Mouse (Mus musculus): Measurements from ENCODE around the gene Pear1. TPM values are rescaled to one million over a fixed set of nuclear protein-coding genes. Genes with fewer than 3 reads are reported as not detected.

Pear1 gene
- total RNA-seq, 1 experiment, result 1.8 TPM

DNA sequence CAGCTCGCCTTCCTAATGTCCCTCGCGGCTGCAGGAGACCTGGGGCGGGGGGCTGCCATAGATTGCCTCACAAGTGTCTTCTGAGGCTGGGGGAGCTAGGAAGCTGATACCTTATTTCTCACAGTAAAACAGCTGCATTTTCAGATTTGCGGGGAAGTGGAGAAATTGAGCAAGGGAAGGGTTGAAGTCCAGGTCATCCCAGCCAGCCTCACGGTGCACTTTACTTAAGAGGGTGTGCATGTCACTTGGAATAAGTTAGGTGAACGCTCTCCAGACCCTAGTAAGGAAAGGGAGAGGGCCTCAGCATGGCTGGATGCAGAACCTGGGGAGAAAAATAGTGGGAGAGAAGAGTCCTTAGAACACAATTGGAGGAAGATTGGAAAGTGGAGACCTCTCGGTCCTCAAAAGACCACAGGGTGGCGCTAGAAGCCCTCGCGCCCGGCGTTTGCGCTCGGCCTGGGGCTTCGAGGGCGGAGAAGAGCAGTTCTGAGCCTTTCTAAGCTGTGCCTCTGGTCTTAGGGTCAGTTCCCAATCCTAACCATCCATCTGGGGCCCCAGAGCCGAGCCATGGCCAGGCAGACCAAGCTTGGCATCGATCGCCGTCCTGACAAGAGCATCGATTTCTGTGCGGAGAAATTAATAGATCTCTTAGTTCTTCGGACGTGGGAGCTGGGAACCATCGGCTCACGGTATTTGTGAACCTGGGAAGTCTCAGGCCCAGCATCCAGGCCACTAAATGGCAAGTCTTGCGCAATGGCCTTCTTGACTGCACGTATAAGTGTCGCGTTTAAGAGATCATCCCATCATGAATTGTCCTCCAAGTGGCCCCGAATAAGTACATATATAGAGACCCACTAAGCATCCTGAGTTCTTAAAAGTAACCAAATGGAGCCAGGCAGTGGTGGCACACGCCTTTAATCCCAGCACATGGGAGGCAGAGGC, 28.5 kb downstream of the Pear1 start:
- Histone ChIP-seq H3K4me3 (ENCODE audit: insufficient read depth in 1 of 2, low read depth in 1 of 2, low read length in 2 of 2, poor library complexity in 1 of 2, severe bottlenecking in 1 of 2) (peak overlapping the region in 1 of 2 experiments; percentile 65; a peak in 2 of 4 replicates), H3K36me3 (ENCODE audit: control insufficient read depth, insufficient read depth, low read length, poor library complexity, severe bottlenecking) (no peaks in the 10 kb centered on the region), H3K27ac (ENCODE audit: insufficient read depth, low read depth, low read length, poor library complexity, severe bottlenecking) (no peak overlapping the region), H3K4me1 (ENCODE audit: control insufficient read depth in 2 of 2, insufficient read depth in 2 of 2, low read length in 2 of 2, poor library complexity in 1 of 2) (no peaks in the 10 kb centered on the region), H3K9me3 (ENCODE audit: control insufficient read depth, insufficient read depth, low read depth, low read length) (no peaks in the 10 kb centered on the region), H3K9ac (ENCODE audit: insufficient read depth, low read depth, low read length, poor library complexity, severe bottlenecking) (no peak overlapping the region)
- peak; percentile 65 for DNase-seq (ENCODE audit: low read depth, low spot score)
- in situ Hi-C loops (cut with MboI; ENCODE audit: low sequenced_read_pairs in 2 of 2, unreplicated experiment in 2 of 2), result no loop called here
- no peak for TF ChIP-seq MAFK (IDR thresholded peaks at IDR 0.05; ENCODE audit: insufficient read depth, low read depth, low read length)
- TF ChIP-seq HCFC1 (IDR thresholded peaks at IDR 0.05; ENCODE audit: borderline replicate concordance, insufficient read depth, low read length), result no peak
- peak; percentile 46; the same call in 1 of the 2 replicates for TF ChIP-seq ZC3H11A (IDR thresholded peaks at IDR 0.05; ENCODE audit: borderline replicate concordance, low read depth, low read length)

DNA sequence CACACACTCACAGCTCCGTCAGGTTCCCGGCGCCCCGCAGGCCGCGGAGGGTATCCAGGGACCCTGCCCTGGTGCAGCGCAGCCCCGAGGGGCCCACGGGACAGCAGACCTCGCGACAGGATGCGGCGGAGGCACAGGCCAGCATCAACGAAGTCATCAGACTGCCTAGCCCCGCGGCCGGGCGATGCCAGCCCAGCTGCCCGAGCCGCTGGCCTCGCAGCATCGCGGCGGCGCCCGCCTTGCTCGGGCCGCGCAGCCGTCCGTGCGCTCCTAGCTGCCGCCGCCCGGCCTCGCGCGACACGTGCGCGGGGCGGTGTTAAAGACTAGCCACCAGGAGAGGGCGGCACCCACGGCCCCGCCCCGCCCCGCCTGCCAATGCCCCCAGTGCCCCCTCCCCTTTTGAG, 29.2 kb downstream of the Pear1 start, which contains the start of gene Ntrk1:
Gene Ntrk1, minus strand, starts transcription at position 241 of the 404 bp plus-strand sequence.
- Histone ChIP-seq H3K9me3 (ENCODE audit: control insufficient read depth, insufficient read depth, low read depth, low read length) (no peaks in the 10 kb centered on the region), H3K27ac (ENCODE audit: insufficient read depth, low read depth, low read length, poor library complexity, severe bottlenecking) (no peak within 1 kb of the TSS), H3K4me3 (ENCODE audit: insufficient read depth in 1 of 2, low read depth in 1 of 2, low read length in 2 of 2, poor library complexity in 1 of 2, severe bottlenecking in 1 of 2) (peak within 1 kb of the TSS; percentile 48 to 65), H3K4me1 (ENCODE audit: control insufficient read depth in 2 of 2, insufficient read depth in 2 of 2, low read length in 2 of 2, poor library complexity in 1 of 2) (no peaks in the 10 kb centered on the region), H3K36me3 (ENCODE audit: control insufficient read depth, insufficient read depth, low read length, poor library complexity, severe bottlenecking) (no peaks in the 10 kb centered on the region), H3K9ac (ENCODE audit: insufficient read depth, low read depth, low read length, poor library complexity, severe bottlenecking) (peak within 1 kb of the TSS; percentile 53)
- in situ Hi-C loops (cut with MboI; ENCODE audit: low sequenced_read_pairs in 2 of 2, unreplicated experiment in 2 of 2), result no loop called here
- TF ChIP-seq ZC3H11A (IDR thresholded peaks at IDR 0.05; ENCODE audit: borderline replicate concordance, low read depth, low read length), result no peak
- no peak for TF ChIP-seq HCFC1 (IDR thresholded peaks at IDR 0.05; ENCODE audit: borderline replicate concordance, insufficient read depth, low read length)
- no peak for TF ChIP-seq CHD2 (IDR thresholded peaks at IDR 0.05; ENCODE audit: low read depth, low read length)
- TF ChIP-seq ZNF384 (IDR thresholded peaks at IDR 0.05; ENCODE audit: low read depth, low read length), result no peak
- DNase-seq (ENCODE audit: low read depth, low spot score), result no peak

DNA sequence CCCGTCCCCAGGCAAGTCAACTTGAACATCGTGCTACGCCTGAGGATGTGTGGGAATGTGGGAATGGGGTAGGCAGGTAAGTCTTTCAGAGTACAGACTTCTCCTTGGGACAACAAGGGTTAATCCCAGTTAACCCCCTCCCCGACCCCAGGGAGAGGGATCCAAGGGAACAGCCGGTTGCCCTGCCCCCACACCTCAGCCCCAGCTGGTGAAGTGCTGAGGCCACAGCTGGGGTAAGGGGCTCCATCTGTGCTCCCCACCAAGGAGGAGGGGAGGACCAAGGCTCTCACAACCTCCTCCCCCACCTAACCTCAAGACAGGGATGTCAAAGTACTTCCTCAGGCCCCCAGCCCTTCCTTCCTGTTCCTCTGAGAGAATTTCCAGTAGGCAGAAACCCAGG, 34.3 kb downstream of the Pear1 start:
- no peak overlapping the region for H3K27ac ChIP-seq (ENCODE audit: insufficient read depth, low read depth, low read length, poor library complexity, severe bottlenecking)
- H3K4me3 ChIP-seq (ENCODE audit: insufficient read depth in 1 of 2, low read depth in 1 of 2, low read length in 2 of 2, poor library complexity in 1 of 2, severe bottlenecking in 1 of 2), result no peak overlapping the region
- no peaks in the 10 kb centered on the region for H3K9me3 ChIP-seq (ENCODE audit: control insufficient read depth, insufficient read depth, low read depth, low read length)
- no peak for DNase-seq (ENCODE audit: low read depth, low spot score)
- no peak for TF ChIP-seq HCFC1 (IDR thresholded peaks at IDR 0.05; ENCODE audit: borderline replicate concordance, insufficient read depth, low read length)
- TF ChIP-seq CHD2 (IDR thresholded peaks at IDR 0.05; ENCODE audit: low read depth, low read length), result no peak
- TF ChIP-seq ZC3H11A (IDR thresholded peaks at IDR 0.05; ENCODE audit: borderline replicate concordance, low read depth, low read length), result no peak
- no peak for TF ChIP-seq ZNF384 (IDR thresholded peaks at IDR 0.05; ENCODE audit: low read depth, low read length)
- TF ChIP-seq MAFK (IDR thresholded peaks at IDR 0.05; ENCODE audit: insufficient read depth, low read depth, low read length), result no peak
- no peak overlapping the region for H3K9ac ChIP-seq (ENCODE audit: insufficient read depth, low read depth, low read length, poor library complexity, severe bottlenecking)
- H3K4me1 ChIP-seq (ENCODE audit: control insufficient read depth in 2 of 2, insufficient read depth in 2 of 2, low read length in 2 of 2, poor library complexity in 1 of 2), result 0 out of 4 replicates have a peak, but pooled peaks cover 0 to 2% of the 10 kb centered on the region in 2 experiments
- H3K36me3 ChIP-seq (ENCODE audit: control insufficient read depth, insufficient read depth, low read length, poor library complexity, severe bottlenecking), result no peaks in the 10 kb centered on the region
- in situ Hi-C loops (cut with MboI; ENCODE audit: low sequenced_read_pairs in 2 of 2, unreplicated experiment in 2 of 2), result no loop called here

DNA sequence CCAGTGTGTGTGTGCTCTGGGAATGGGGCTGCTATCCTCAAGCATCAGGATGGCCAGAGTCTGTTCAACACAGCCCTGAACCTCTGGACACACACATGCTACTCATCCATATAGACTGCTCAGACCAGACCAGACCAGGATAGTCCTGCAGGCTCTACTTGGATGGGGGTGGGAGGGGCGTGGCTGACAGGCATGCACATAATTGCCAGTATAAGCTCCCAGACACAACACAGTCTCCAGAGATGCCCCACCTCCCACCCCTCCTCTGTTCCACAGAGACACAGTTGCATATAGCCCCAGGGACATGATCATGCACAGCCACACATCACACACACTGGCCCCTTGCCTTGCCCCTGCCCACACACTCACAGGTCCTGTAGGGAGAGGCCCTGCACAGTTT, 34.9 kb downstream of the Pear1 start:
- TF ChIP-seq CHD2 (IDR thresholded peaks at IDR 0.05; ENCODE audit: low read depth, low read length) (no peak), ZC3H11A (IDR thresholded peaks at IDR 0.05; ENCODE audit: borderline replicate concordance, low read depth, low read length) (no peak), HCFC1 (IDR thresholded peaks at IDR 0.05; ENCODE audit: borderline replicate concordance, insufficient read depth, low read length) (no peak), MAFK (IDR thresholded peaks at IDR 0.05; ENCODE audit: insufficient read depth, low read depth, low read length) (no peak), ZNF384 (IDR thresholded peaks at IDR 0.05; ENCODE audit: low read depth, low read length) (no peak)
- no peaks in the 10 kb centered on the region for H3K9me3 ChIP-seq (ENCODE audit: control insufficient read depth, insufficient read depth, low read depth, low read length)
- in situ Hi-C loops (cut with MboI; ENCODE audit: low sequenced_read_pairs in 2 of 2, unreplicated experiment in 2 of 2), result no loop called here
- no peaks in the 10 kb centered on the region for H3K36me3 ChIP-seq (ENCODE audit: control insufficient read depth, insufficient read depth, low read length, poor library complexity, severe bottlenecking)
- H3K4me3 ChIP-seq (ENCODE audit: insufficient read depth in 1 of 2, low read depth in 1 of 2, low read length in 2 of 2, poor library complexity in 1 of 2, severe bottlenecking in 1 of 2), result no peak overlapping the region
- no peak for DNase-seq (ENCODE audit: low read depth, low spot score)
- peak overlapping the region; percentile 8; the same call in 1 of the 2 replicates for H3K27ac ChIP-seq (ENCODE audit: insufficient read depth, low read depth, low read length, poor library complexity, severe bottlenecking)
- 0 out of 4 replicates have a peak, but pooled peaks cover 0 to 2% of the 10 kb centered on the region in 2 experiments for H3K4me1 ChIP-seq (ENCODE audit: control insufficient read depth in 2 of 2, insufficient read depth in 2 of 2, low read length in 2 of 2, poor library complexity in 1 of 2)
- H3K9ac ChIP-seq (ENCODE audit: insufficient read depth, low read depth, low read length, poor library complexity, severe bottlenecking), result no peak overlapping the region
